Mouse (Mus musculus): Measurements from ENCODE around the gene Shc3. TPM values are rescaled to one million over a fixed set of nuclear protein-coding genes. Genes with fewer than 3 reads are reported as not detected.

Shc3 gene
- total and polyA plus RNA-seq, 3 experiments: not detected

- Histone ChIP-seq H3K4me3 (ENCODE audit: control insufficient read depth in 1 of 2, insufficient read depth in 1 of 2, low read depth in 2 of 2, low read length in 2 of 2) (no peak overlapping the region), H3K9ac (ENCODE audit: control insufficient read depth, low read depth, low read length, poor library complexity, severe bottlenecking) (no peak overlapping the region), H3K27me3 (ENCODE audit: control insufficient read depth in 1 of 2, insufficient read depth in 2 of 2, low read length in 2 of 2) (no peaks in the 10 kb centered on the region), H3K79me2 (ENCODE audit: control insufficient read depth, insufficient read depth, low read length, poor library complexity) (no peaks in the 10 kb centered on the region), H3K4me1 (ENCODE audit: control insufficient read depth in 1 of 2, insufficient read depth in 2 of 2, low read length in 2 of 2) (no peaks in the 10 kb centered on the region), H3K9me3 (replicated peaks; ENCODE audit: insufficient read depth, low read length) (no peaks in the 10 kb centered on the region), H3K27ac (ENCODE audit: control insufficient read depth, low read depth, low read length) (no peak overlapping the region), H3K36me3 (ENCODE audit: control insufficient read depth in 1 of 2, insufficient read depth in 2 of 2, low read length in 2 of 2) (no peaks in the 10 kb centered on the region)
- TF ChIP-seq POLR2AphosphoS5 (IDR thresholded peaks at IDR 0.05; ENCODE audit: borderline replicate concordance, low read depth, low read length) (no peak), JUND (IDR thresholded peaks at IDR 0.05; ENCODE audit: low read depth, low read length) (no peak)
- DNase-seq (ENCODE audit: low read depth, low spot score): no peak
These were observed 168.3 kb downstream of the Shc3 start for GRCm38 (mm10) chr13:51400736-51401501.

DNA sequence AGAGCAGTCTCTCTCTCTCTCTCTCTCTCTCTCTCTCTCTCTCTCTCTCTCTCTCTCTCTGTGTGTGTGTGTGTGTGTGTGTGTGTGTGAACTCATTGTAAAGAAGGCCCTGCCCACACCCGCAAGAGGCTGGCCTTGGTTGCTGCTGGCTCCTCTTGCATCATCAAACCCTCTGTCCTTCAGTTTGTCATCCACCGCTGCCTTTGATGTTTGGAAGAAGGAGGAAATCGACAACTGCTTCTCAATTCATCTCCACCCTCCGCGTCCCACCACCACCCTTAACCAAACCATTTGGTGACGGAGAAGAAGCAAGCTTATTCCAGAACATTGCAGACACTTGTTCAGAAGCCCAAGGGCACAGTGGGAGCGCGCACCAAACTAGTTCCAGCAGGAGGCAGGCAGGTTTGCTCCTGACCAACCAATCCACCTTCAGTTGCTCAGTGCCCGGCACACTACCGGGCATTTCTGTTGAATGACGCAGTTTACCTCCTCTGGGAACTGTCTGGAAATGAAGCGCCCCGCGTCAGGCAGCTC, 169.0 kb downstream of the Shc3 start:
- no peaks in the 10 kb centered on the region for H3K27me3 ChIP-seq (ENCODE audit: control insufficient read depth in 1 of 2, insufficient read depth in 2 of 2, low read length in 2 of 2)
- H3K79me2 ChIP-seq (ENCODE audit: control insufficient read depth, insufficient read depth, low read length, poor library complexity): no peaks in the 10 kb centered on the region
- H3K4me3 ChIP-seq (ENCODE audit: control insufficient read depth in 1 of 2, insufficient read depth in 1 of 2, low read depth in 2 of 2, low read length in 2 of 2): no peak overlapping the region
- no peaks in the 10 kb centered on the region for H3K36me3 ChIP-seq (ENCODE audit: control insufficient read depth in 1 of 2, insufficient read depth in 2 of 2, low read length in 2 of 2)
- no peak for DNase-seq (ENCODE audit: low read depth, low spot score)
- TF ChIP-seq BHLHE40 (IDR thresholded peaks at IDR 0.05; ENCODE audit: borderline replicate concordance, low read depth, low read length) (no peak), TCF12 (IDR thresholded peaks at IDR 0.05; ENCODE audit: low read depth, low read length) (no peak), NELFE (IDR thresholded peaks at IDR 0.05; ENCODE audit: low read depth, low read length) (no peak), SMC3 (IDR thresholded peaks at IDR 0.05; ENCODE audit: low read depth, low read length) (no peak), E2F4 (IDR thresholded peaks at IDR 0.05; ENCODE audit: borderline replicate concordance, low read depth, low read length) (no peak)
- H3K9me3 ChIP-seq (replicated peaks; ENCODE audit: insufficient read depth, low read length): no peaks in the 10 kb centered on the region
- H3K4me1 ChIP-seq (ENCODE audit: control insufficient read depth in 1 of 2, insufficient read depth in 2 of 2, low read length in 2 of 2): no peaks in the 10 kb centered on the region
- no peak overlapping the region for H3K9ac ChIP-seq (ENCODE audit: control insufficient read depth, low read depth, low read length, poor library complexity, severe bottlenecking)
- no peak overlapping the region for H3K27ac ChIP-seq (ENCODE audit: control insufficient read depth, low read depth, low read length)

DNA sequence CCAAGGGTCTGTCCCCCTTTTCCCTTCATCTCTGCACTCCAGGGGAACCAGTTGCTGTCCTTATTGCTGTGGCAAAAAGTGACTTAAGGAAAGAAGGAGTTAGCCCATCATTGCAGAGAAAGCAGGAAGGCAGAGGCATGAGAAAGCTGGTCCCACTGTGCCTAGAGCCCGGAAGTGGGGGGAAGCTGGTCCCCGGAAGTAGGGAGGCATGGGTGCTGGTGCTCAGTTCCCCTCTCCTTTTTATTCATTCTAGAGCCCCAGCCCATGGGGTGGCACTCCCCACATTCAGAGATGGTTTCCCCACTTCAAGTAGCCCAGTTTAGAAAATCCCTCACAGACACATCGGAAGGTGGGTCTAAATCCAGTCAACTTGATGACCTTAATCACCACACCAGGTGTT, 169.7 kb downstream of the Shc3 start:
- no peaks in the 10 kb centered on the region for H3K4me1 ChIP-seq (ENCODE audit: control insufficient read depth in 1 of 2, insufficient read depth in 2 of 2, low read length in 2 of 2)
- H3K9me3 ChIP-seq (replicated peaks; ENCODE audit: insufficient read depth, low read length): no peaks in the 10 kb centered on the region
- DNase-seq (ENCODE audit: low read depth, low spot score): no peak
- H3K79me2 ChIP-seq (ENCODE audit: control insufficient read depth, insufficient read depth, low read length, poor library complexity): no peaks in the 10 kb centered on the region
- H3K36me3 ChIP-seq (ENCODE audit: control insufficient read depth in 1 of 2, insufficient read depth in 2 of 2, low read length in 2 of 2): no peaks in the 10 kb centered on the region
- no peak for TF ChIP-seq RCOR1 (IDR thresholded peaks at IDR 0.05; ENCODE audit: low read depth, low read length)
- TF ChIP-seq MYC (IDR thresholded peaks at IDR 0.05; ENCODE audit: low read depth, low read length): no peak
- TF ChIP-seq ETS1 (IDR thresholded peaks at IDR 0.05; ENCODE audit: low read depth, low read length): no peak
- H3K27ac ChIP-seq (ENCODE audit: control insufficient read depth, low read depth, low read length): no peak overlapping the region
- no peaks in the 10 kb centered on the region for H3K27me3 ChIP-seq (ENCODE audit: control insufficient read depth in 1 of 2, insufficient read depth in 2 of 2, low read length in 2 of 2)
- no peak overlapping the region for H3K9ac ChIP-seq (ENCODE audit: control insufficient read depth, low read depth, low read length, poor library complexity, severe bottlenecking)
- no peak overlapping the region for H3K4me3 ChIP-seq (ENCODE audit: control insufficient read depth in 1 of 2, insufficient read depth in 1 of 2, low read depth in 2 of 2, low read length in 2 of 2)
